In genomic region chr1:157028682-157029081, GRCm38 (mm10) we compare ENCODE assay signal across 16 mouse cellular contexts.
"Had no signal": no experiment of that assay in that cellular context is flagged by ENCODE, and none has a peak within 500 bp of the region (broad histone marks: within the 10 kb centered on the region; RNA-seq: fewer than 3 reads in every experiment).

No protein-coding gene starts in this region.

- H3K4me3 ChIP-seq: lung, embryonic 15.5 days; megakaryocyte, embryonic 14.5 days; midbrain, embryonic 13.5 days; midbrain, embryonic 15.5 days; neural tube, embryonic 12.5 days; stomach, embryonic 15.5 days had no signal

- H3K4me1 ChIP-seq: lung, embryonic 15.5 days; midbrain, embryonic 13.5 days; midbrain, embryonic 15.5 days; neural tube, embryonic 12.5 days; stomach, embryonic 15.5 days had no signal

- H3K27me3 ChIP-seq: lung, embryonic 15.5 days; megakaryocyte, embryonic 14.5 days; midbrain, embryonic 13.5 days; midbrain, embryonic 15.5 days; neural tube, embryonic 12.5 days; stomach, embryonic 15.5 days had no signal

- DNase-seq: liver, postnatal 0 days; lung, adult 2 months; lung, postnatal 14 days; lung, postnatal 36 days; right cerebral cortex, postnatal 14 days; thymus, adult 2 months; thymus, postnatal 25 days had no signal

- ATAC-seq: liver, postnatal 0 days; lung, postnatal 0 days; midbrain, embryonic 13.5 days; midbrain, embryonic 15.5 days had no signal

- H3K27ac ChIP-seq: lung, embryonic 15.5 days; macrophage; midbrain, embryonic 13.5 days; midbrain, embryonic 15.5 days; neural tube, embryonic 12.5 days; stomach, embryonic 15.5 days; stomach, postnatal 0 days had no signal

- H3K36me3 ChIP-seq: lung, embryonic 15.5 days; midbrain, embryonic 13.5 days; midbrain, embryonic 15.5 days; neural tube, embryonic 12.5 days; stomach, embryonic 15.5 days had no signal

- H3K9me3 ChIP-seq: lung, embryonic 15.5 days; megakaryocyte, embryonic 14.5 days; midbrain, embryonic 13.5 days; midbrain, embryonic 15.5 days; neural tube, embryonic 12.5 days; stomach, embryonic 15.5 days had no signal
